Mouse (Mus musculus): ENCODE results near the gene Megf6. TPM values are rescaled to one million over a fixed set of nuclear protein-coding genes. Genes with fewer than 3 reads are reported as not detected.
A peak's percentile ranks its signal among the peaks of the same experiment; 100 is the strongest.

Gene Megf6
- total RNA-seq, 2 experiments from 2014 or later = 0.25 to 0.40 TPM

GRCm38 (mm10) chr4:154249316-154249715 lies 78.8 kb downstream of the Megf6 start:
- no peak for DNase-seq (ENCODE audit: low spot score)

GRCm38 (mm10) chr4:154252537-154253255 lies 82.2 kb downstream of the Megf6 start:
- DNase-seq (ENCODE audit: low spot score) = no peak

GRCm38 (mm10) chr4:154260755-154261154 lies 90.2 kb downstream of the Megf6 start:
- DNase-seq (ENCODE audit: low spot score) = no peak

GRCm38 (mm10) chr4:154262071-154262470 lies 91.5 kb downstream of the Megf6 start:
- no peak for DNase-seq (ENCODE audit: low spot score)

DNA sequence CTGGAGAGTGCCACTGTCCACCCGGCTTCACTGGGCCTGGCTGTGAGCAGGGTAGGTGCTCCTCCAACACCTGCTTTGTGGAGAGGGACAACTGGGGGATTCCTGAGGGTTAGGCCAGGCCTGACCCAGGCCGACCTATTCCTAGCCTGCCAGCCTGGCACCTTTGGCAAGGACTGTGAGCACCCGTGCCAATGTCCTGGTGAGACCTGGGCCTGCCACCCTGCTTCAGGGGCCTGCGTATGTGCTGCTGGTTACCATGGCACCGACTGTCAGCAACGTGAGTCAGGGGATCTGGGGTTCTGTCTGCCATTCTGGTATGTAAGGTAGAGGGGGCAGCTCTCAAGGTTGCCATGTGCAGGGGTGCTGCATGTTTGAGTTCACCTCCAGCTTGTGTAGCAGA lies 97.0 kb downstream of the Megf6 start:
- no peak for DNase-seq (ENCODE audit: low spot score)

DNA sequence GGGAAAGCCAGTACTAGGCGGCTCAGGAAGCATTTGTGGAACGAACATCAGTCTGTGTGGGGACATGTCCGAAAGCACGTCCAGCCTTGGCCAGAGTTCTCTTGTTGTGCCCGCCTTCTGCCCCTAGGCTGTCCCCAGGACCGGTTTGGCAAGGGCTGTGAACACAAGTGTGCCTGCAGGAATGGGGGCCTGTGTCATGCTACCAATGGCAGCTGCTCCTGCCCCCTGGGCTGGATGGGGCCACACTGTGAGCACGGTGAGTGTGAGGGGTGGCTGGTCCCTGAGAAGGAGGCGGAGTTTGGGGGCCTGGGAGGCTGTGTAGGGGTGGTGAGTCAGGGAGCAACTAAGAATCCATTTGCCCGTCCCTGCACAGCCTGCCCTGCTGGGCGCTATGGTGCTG lies 99.0 kb downstream of the Megf6 start:
- DNase-seq (ENCODE audit: low spot score) = no peak

DNA sequence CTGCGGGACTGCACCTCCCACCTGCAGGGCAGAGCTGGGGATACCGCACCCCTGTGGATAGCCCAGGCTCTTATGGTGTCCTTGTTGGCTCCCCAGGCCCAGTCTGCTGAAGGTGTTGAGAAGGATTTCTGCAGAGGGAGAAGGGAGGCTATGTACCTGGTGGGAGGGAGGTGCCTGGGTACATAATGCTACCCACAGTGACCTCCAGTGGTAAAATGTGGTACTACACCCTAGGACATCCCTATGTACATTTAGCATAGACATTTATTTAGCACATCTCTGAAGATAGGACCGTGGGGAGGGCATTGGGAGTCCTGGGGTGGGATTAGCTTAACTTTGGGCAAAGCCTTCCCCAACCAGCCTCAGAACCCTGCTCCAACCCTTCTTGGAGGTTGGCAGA lies 102.5 kb downstream of the Megf6 start:
- peak; percentile 62 for DNase-seq (ENCODE audit: low spot score)

GRCm38 (mm10) chr4:154279481-154279880 lies 109.0 kb downstream of the Megf6 start:
- DNase-seq (ENCODE audit: low spot score) = no peak

GRCm38 (mm10) chr4:154283671-154284070 lies 113.1 kb downstream of the Megf6 start:
- no peak for DNase-seq (ENCODE audit: low spot score)

- DNase-seq (ENCODE audit: low spot score) = no peak
Observed at GRCm38 (mm10) chr4:154293735-154294201, 123.2 kb downstream of the Megf6 start.

DNA sequence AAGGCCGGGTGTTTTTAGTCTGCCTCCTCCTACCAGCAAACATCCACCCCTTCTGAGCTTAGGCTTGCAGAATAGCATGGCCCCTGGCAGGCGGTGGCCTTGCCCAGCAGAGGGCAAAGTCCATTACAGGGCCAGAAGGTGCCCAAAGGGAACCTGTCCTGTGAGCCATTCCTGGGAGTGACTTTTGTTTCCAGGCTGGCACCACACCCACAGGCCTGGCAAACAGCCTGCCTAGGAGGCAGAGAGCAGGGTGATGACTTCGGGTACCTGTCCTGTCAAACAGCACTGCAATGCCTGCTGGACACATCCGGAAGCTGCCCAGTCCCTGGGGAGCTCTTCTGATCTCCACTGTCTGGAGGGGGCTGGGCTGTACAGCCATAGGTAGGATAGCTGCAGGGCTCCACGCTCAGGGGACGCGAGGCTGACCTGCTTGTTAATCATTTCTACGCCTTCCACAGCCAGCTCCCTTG lies 123.8 kb downstream of the Megf6 start:
- DNase-seq (ENCODE audit: low spot score) = no peak

- DNase-seq (ENCODE audit: low spot score) = no peak
Observed at GRCm38 (mm10) chr4:154297761-154298160, 127.2 kb downstream of the Megf6 start.

- no peak for DNase-seq (ENCODE audit: low spot score)
Observed at GRCm38 (mm10) chr4:154299541-154300271, 129.2 kb downstream of the Megf6 start.

- DNase-seq (ENCODE audit: low spot score) = peak; percentile 39
Observed at GRCm38 (mm10) chr4:154301466-154301881, 130.9 kb downstream of the Megf6 start, which contains the start of gene Arhgef16. TSS of gene Arhgef16 (minus strand) at chr4:154301676.

DNA sequence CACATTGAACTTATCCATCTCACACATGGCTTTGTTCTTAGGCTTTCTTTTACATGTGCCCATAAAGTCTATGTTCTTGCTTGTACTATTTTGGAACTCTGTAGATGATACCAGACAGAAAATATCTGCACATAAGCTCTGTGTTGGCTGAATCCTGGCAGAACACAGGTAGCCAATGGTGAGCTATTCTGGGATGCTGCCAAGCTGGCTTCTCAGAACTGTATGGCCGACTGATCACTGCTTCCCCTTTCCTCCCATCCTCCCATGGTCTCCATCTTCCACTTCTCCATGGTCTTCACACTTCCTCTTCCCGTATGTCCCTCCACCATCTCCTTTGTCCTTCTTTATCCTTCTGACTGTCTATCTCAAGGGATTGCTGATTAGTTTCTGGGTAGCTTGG lies 138.6 kb downstream of the Megf6 start:
- no peak for DNase-seq (ENCODE audit: low spot score)

- no peak for DNase-seq (ENCODE audit: low spot score)
Observed at GRCm38 (mm10) chr4:154310576-154311262, 140.2 kb downstream of the Megf6 start.

- no peak for DNase-seq (ENCODE audit: low spot score)
Observed at GRCm38 (mm10) chr4:154312143-154312812, 141.7 kb downstream of the Megf6 start.

DNA sequence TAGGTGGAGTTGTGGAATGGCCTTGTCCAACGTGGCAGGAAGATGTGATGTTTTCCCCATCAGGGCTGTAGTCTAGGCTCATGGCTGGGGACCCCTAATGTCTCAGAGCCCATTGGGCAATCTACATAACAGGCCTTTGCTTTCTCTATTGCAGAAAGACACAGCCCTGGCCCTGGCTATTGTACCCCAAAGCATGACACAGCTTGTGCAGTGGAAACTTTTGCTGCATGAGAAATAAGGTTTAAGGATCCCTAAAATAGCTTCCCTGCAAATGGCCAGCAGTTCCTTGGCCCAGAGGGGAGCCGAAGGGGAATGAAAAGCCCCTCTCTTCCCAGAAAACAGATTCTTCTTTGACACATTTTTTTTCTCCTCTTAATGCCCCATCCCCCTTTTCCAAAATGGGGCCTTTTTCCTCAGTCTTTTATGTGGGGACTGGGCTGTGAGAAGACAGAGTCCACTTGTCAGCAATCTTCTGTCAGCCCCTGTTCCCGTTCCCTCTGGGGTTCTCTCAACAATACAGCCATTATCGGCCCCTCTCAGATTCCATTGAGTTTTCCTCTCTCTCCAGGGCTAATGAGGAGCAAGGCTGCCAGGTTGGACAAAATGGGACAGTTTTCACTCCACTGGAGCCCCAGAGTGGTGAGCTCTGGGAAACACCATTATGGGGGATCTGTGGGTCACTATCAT lies 142.5 kb downstream of the Megf6 start:
- DNase-seq (ENCODE audit: low spot score) = no peak

GRCm38 (mm10) chr4:154313622-154313967 lies 143.1 kb downstream of the Megf6 start:
- no peak for DNase-seq (ENCODE audit: low spot score)

Data from gastrocnemius, adult 18-20 months (tissue).